Mouse (Mus musculus) stomach, embryonic 15.5 days (tissue): ENCODE data around the gene Zfp455. TPM values are rescaled to one million over a fixed set of nuclear protein-coding genes. Genes with fewer than 3 reads are reported as not detected.
"Not testable (repeated sequence)": the region's sequence is repeated elsewhere in the genome, so short reads cannot be mapped to it uniquely, and the experiment has no call there.

Experiments
- ATAC-seq: fragments of 200-750 bp; cut with Nextera tagmentation; 2 replicates; pipeline ENCODE4 v1.8.0; 2017; ENCODE audit warnings: low read depth, moderate number of reproducible peaks, moderate TSS enrichment; ENCODE audit not compliant: insufficient read depth, low FRiP score
- H3K27ac ChIP-seq: fragments of 300-500 bp; sonication (generic); 2 replicates; pipeline ENCODE4 v1.5.1; 2015; ENCODE audit warnings: mild to moderate bottlenecking, inconsistent platforms
- H3K27me3 ChIP-seq: fragments of 300-500 bp; sonication (generic); replicated peaks from 2 replicates; pipeline ENCODE4 v1.6.1; 2015; ENCODE audit warnings: inconsistent platforms
- H3K36me3 ChIP-seq: fragments of 300-500 bp; sonication (generic); 2 replicates; pipeline ENCODE4 v1.6.1; 2015; ENCODE audit warnings: inconsistent platforms
- H3K4me1 ChIP-seq: fragments of 300-500 bp; sonication (generic); 2 replicates; pipeline ENCODE4 v1.6.1; 2015; ENCODE audit warnings: inconsistent platforms
- H3K4me2 ChIP-seq: fragments of 300-500 bp; sonication (generic); 2 replicates; pipeline ENCODE4 v1.6.1; 2015; ENCODE audit warnings: mild to moderate bottlenecking, inconsistent platforms
- H3K4me3 ChIP-seq: fragments of 300-500 bp; sonication (generic); replicated peaks from 2 replicates; pipeline ENCODE4 v1.5.1; 2015; ENCODE audit warnings: inconsistent platforms
- H3K9ac ChIP-seq: fragments of 300-500 bp; sonication (generic); 2 replicates; pipeline ENCODE4 v1.6.1; 2015; ENCODE audit warnings: inconsistent platforms
- H3K9me3 ChIP-seq: fragments of 300-500 bp; sonication (generic); 2 replicates; pipeline ENCODE4 v1.6.1; 2016; ENCODE audit warnings: inconsistent platforms
- WGBS: fragments of 180-500 bp; shearing (Covaris S2); methylation state at CpG from one replicate; pipeline ENCODE4 v1.1.7; 2015; 5-methylcytosine and 5-hydroxymethylcytosine counted together
- polyA plus RNA-seq: library from polyadenylated mRNA; unstranded; fragments of >200 nt; fragmentation: Nextera tagmentation; extraction: Ambion mirVana; gene quantifications from 2 replicates; pipeline ENCODE4 v1.2.1, GENCODE M21; 2015

Zfp455 gene
- 2.1 and 2.3 TPM in 2 replicates for polyA plus RNA-seq

DNA sequence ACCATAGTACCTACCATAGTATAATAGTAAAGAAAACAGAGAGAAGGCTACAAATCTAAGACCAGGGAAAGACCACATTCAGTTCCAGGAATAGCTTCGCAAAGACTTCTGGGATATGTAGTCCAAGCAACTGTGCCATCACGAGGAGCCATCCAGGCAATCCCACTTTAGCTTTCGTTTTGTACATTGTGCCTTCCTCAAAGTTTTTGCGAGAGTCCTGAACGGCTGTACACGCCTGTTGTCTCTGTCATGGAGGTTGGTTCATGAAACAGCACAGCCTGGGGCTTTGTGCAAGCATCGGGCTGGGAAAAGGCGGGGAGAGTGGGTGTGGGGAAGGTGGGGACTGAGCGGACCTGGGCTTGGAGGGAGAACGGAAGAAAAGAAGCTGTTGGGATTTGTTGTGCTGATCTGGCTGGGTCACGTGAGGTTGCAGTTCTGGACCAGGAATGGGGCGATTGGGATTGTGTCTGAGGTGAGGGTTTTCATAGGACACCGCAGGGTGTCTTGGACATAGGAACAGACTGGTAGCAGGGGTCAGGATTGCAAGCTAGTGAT lies at the start of gene Zfp455:
TSS of gene Zfp455 (plus strand) at position 167 of the 555 bp plus-strand sequence.
- ATAC-seq, result peak; percentile 80
- WGBS, result 5% methylated on average over 13 of the region's 13 CpGs
- Histone ChIP-seq H3K4me1 (no peaks in the 10 kb centered on the region), H3K9me3 (no peaks in the 10 kb centered on the region), H3K4me3 (peak within 1 kb of the TSS; percentile 74), H3K27ac (no peak within 1 kb of the TSS), H3K9ac (peak within 1 kb of the TSS; percentile 44), H3K27me3 (no peaks in the 10 kb centered on the region), H3K4me2 (peak within 1 kb of the TSS; percentile 66), H3K36me3 (no peaks in the 10 kb centered on the region)

DNA sequence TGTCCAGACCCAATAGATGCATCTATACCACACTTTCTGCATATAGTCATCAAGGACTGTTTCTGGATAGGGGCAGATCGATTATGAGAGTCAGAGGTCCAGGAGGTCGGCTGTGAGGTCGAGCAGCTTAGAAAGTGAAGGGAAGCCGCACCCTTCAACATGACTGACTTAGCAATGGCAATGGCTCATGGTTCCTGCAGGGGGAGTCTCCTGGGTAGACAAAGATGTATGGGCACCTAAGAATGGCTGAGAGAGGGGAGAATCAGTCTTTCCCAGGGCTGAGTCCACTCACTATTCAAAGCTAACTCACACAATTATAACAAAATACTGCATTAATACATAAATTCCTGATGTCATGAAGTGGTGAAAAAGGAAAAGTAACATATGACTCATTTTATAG lies 28.2 kb upstream of the Zfp455 start:
- 56% methylated on average over 4 of the region's 4 CpGs for WGBS

DNA sequence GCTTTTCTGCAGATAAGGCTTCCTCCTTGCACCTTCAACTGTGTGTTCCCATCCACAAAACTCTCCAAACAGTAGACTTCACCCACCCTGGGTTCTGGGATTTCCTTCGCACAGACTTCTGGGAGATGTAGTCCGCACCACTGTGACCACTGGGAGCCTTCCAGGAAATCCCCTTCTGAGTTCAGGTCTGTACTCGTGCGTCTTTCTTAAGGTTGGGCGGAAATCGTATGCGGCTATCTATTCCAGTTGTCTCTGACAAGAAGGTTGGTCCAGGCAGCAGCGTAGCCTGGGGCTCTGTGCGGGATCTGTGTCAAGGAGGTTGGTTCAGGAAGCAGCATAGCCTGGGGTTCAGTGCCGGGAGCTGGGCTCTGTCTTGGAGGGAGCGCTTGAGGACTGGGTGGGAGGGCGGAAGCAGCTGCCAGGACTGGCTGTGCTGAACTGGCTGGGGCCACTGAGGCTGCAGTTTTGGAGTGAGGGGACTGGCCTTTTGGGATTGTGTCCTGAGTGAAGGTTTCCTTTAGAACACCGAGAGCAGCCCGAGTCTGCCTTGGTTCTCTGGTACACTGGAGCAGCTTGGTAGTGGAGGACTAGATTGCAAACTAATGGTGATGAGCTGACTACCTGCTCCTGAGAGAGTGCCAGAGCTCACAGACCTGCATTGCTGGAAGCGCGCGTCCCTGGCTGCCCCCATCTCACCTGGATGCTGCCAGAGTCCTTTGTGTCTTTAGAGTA lies 21.1 kb upstream of the Zfp455 start, which contains the start of gene Rsl1:
TSS of gene Rsl1 (plus strand) at position 192 of the 732 bp plus-strand sequence.
- Histone ChIP-seq H3K9ac (peak within 1 kb of the TSS; percentile 41; the same call in 1 of the 2 replicates), H3K27ac (peak within 1 kb of the TSS; percentile 69), H3K4me3 (peak within 1 kb of the TSS; percentile 70), H3K4me2 (peak within 1 kb of the TSS; percentile 58)
- peak; percentile 96 for ATAC-seq
- not testable (repeated sequence) for H3K9me3 ChIP-seq, H3K4me1 ChIP-seq, H3K36me3 ChIP-seq, H3K27me3 ChIP-seq
- under 1% methylated on average over 17 of the region's 17 CpGs for WGBS

More for the DNA sequence above, 28.2 kb upstream of the Zfp455 start:
- not testable (repeated sequence) for H3K4me1 ChIP-seq, H3K4me3 ChIP-seq, H3K4me2 ChIP-seq, H3K9me3 ChIP-seq, H3K9ac ChIP-seq, H3K27ac ChIP-seq, H3K27me3 ChIP-seq, H3K36me3 ChIP-seq, ATAC-seq

DNA sequence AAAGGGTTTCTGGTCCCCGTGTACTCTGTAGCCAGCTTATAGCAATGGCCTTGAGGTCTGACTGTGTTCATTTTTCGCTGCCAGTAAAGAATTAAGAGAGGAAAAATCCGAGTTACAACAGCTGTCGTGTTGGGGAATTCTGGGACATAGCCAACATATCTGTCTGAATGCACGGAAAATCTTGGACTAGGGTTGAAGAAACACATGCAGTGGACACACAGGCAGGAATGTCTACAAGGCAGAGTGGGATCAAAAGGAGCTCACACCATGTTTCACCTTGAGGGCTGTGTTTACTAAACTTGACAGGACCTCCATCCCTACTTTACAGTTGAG lies 20.6 kb upstream of the Zfp455 start:
- H3K36me3 ChIP-seq, result no peaks in the 10 kb centered on the region
- ATAC-seq, result no peak; the same call in 1 of the 2 replicates
- WGBS, result 13% methylated on average over 5 of the region's 5 CpGs

DNA sequence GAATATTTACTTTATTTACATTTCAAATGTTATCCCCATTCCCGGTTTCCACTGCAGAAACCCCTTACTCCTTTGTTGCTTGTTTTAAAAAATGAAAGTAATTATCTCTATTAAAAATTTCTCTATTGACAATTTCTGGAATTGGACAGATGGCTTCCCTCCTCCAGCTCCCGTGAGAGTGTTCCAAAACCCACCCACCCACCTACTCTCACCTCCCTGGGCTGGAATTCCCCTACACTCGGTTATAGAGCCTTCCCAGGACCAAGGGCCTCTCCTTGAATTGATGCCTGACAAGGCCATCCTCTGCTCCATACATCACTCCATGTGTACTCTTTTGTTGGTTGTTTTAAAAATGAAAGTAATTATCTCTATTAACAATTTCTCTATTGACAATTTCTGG lies 7.3 kb downstream of the Zfp455 start:
- no peak overlapping the region for H3K4me2 ChIP-seq
- no peak overlapping the region for H3K27ac ChIP-seq
- no peak overlapping the region for H3K4me3 ChIP-seq
- ATAC-seq, result no peak
- 76% methylated on average over 3 of the region's 3 CpGs for WGBS
- H3K4me1 ChIP-seq, result no peaks in the 10 kb centered on the region
- H3K36me3 ChIP-seq, result no peaks in the 10 kb centered on the region
- H3K9me3 ChIP-seq, result no peaks in the 10 kb centered on the region
- H3K9ac ChIP-seq, result no peak overlapping the region
- H3K27me3 ChIP-seq, result no peaks in the 10 kb centered on the region

More for the DNA sequence above, 20.6 kb upstream of the Zfp455 start:
- H3K4me3 ChIP-seq, result peak overlapping the region; percentile 70
- peak overlapping the region; percentile 58 for H3K4me2 ChIP-seq
- H3K9ac ChIP-seq, result 0 out of 2 replicates have a peak overlapping the region, but pooled peaks have one; percentile 41
- no peaks in the 10 kb centered on the region for H3K4me1 ChIP-seq
- H3K27me3 ChIP-seq, result no peaks in the 10 kb centered on the region
- peak overlapping the region; percentile 69; the same call in 1 of the 2 replicates for H3K27ac ChIP-seq
- no peaks in the 10 kb centered on the region for H3K9me3 ChIP-seq

DNA sequence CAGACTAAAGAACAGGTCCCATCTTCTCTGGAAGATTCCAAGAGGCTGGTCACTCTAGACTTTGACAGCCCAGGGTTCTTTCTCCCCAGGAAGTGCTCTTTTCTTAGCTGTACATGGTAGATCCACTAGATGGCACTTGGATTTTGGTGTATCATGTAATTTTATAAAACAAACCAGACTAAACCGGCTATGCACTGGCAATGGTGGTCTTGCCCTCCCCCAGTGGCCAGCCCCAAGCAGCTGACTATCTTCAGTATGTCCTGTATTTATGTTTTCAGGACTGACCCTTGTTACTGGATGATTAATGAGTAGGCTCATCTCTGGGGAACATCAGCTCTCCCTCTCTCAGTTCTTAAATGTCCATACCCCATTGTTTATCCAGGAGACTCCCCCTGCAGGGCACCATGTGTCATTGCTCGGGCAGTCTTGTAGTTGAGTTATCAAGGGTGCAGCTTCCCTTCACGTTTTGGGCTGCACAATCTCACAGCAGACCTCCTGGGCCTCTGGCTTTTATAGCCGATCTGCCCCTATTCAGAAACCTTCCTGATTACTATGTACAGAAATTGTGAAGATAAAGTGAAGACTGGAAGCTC lies 19.8 kb downstream of the Zfp455 start:
- no peak overlapping the region for H3K9ac ChIP-seq
- no peak overlapping the region for H3K4me2 ChIP-seq
- H3K27me3 ChIP-seq, result no peaks in the 10 kb centered on the region
- H3K36me3 ChIP-seq, result no peaks in the 10 kb centered on the region
- no peaks in the 10 kb centered on the region for H3K4me1 ChIP-seq
- H3K27ac ChIP-seq, result no peak overlapping the region
- WGBS, result 51% methylated on average over 4 of the region's 4 CpGs
- ATAC-seq, result no peak
- no peaks in the 10 kb centered on the region for H3K9me3 ChIP-seq
- no peak overlapping the region for H3K4me3 ChIP-seq

Other genes starting within 250 kb of the Zfp455 start
- gene Zfp712, start 133.3 kb upstream of the Zfp455 start, polyA plus RNA-seq, result 3.3 TPM in 2 replicates
- 3.7 and 4.5 TPM in 2 replicates for gene Zfp708, start 96.5 kb upstream of the Zfp455 start, polyA plus RNA-seq
- 3.1 and 3.2 TPM in 2 replicates for gene Gm28557, start 85.9 kb upstream of the Zfp455 start, polyA plus RNA-seq
- 0.28 and 0.41 TPM in 2 replicates for gene Rslcan18, start 78.2 kb upstream of the Zfp455 start, polyA plus RNA-seq
- gene Zfp759, start 72.8 kb upstream of the Zfp455 start, polyA plus RNA-seq, result 1.9 and 2.2 TPM in 2 replicates
- gene Rsl1, start 21.3 kb upstream of the Zfp455 start, polyA plus RNA-seq, result 6.5 and 9.6 TPM in 2 replicates
- 1.8 and 1.9 TPM in 2 replicates for gene Zfp458, start 84.0 kb downstream of the Zfp455 start, polyA plus RNA-seq
- gene Zfp457, start 112.0 kb downstream of the Zfp455 start, polyA plus RNA-seq, result 0.77 and 0.94 TPM in 2 replicates
- gene Zfp595, start 138.1 kb downstream of the Zfp455 start, polyA plus RNA-seq, result 2.7 and 2.9 TPM in 2 replicates
- 0.52 and 0.64 TPM in 2 replicates for gene Gm28044, start 166.0 kb downstream of the Zfp455 start, polyA plus RNA-seq
- gene Zfp953, start 166.1 kb downstream of the Zfp455 start, polyA plus RNA-seq, result 1.0 and 1.1 TPM in 2 replicates
- gene Gm28041, start 181.2 kb downstream of the Zfp455 start, polyA plus RNA-seq, result 0.21 and 0.44 TPM in 2 replicates
- gene Zfp456, start 181.3 kb downstream of the Zfp455 start, polyA plus RNA-seq, result 1.8 and 2.0 TPM in 2 replicates
- 5.5 and 7.5 TPM in 2 replicates for gene Zfp429, start 205.3 kb downstream of the Zfp455 start, polyA plus RNA-seq
- gene Zfp459, start 226.9 kb downstream of the Zfp455 start, polyA plus RNA-seq, result 0.90 and 1.1 TPM in 2 replicates